Mouse (Mus musculus): Measurements from ENCODE around the gene Pde2a. TPM values are rescaled to one million over a fixed set of nuclear protein-coding genes. Genes with fewer than 3 reads are reported as not detected.

The Pde2a gene
- polyA plus RNA-seq, 1 experiment, result 2.9 TPM

DNA sequence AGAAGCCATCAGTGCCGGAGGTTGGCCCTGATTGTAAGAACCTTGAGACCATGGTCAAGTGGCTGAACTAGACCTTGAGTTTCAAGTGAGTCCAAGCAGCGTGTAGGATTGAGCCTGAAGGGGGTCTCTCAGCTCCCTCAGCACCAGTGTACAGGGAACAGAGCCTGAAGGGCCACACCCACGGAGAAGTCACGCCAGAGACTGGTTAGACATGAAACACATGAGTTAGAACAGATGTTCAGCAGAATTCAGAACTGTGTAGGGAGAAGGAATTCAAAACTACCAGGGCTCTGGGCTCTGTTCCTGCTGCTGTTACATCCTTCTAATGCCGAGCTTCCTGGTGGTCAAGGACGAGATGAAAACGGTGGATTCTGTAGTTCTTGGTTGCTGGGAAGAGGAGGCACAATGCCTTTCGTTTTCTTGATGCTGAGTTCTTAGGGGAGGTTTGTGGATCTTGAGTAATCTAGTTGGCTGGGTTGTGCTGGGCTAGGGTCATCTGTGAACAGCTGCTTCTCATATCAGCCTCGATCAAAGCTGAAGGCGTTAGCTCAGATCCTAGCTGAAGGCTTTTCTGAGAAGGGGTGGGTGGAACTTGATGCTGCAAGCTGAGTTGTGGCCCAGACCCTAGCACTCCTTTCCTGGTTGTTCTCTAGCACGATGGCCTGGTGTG is 11.1 kb upstream of the Pde2a start, which contains the start of gene Gm45837:
Gm45837 (plus strand) TSS at position 620 of the 670 bp plus-strand sequence.
- Histone ChIP-seq H3K27me3 (ENCODE audit: control insufficient read depth, insufficient read depth, low read length, poor library complexity, severe bottlenecking) (no peaks in the 10 kb centered on the region), H3K36me3 (ENCODE audit: control insufficient read depth, insufficient read depth, low read length, poor library complexity, severe bottlenecking) (no peaks in the 10 kb centered on the region), H3K4me1 (ENCODE audit: control insufficient read depth, insufficient read depth, low read length) (no peaks in the 10 kb centered on the region), H3K4me3 (ENCODE audit: low read depth, low read length) (no peak within 1 kb of the TSS), H3K27ac (ENCODE audit: insufficient read depth, low read length) (no peak within 1 kb of the TSS), H3K9ac (ENCODE audit: low read depth, poor library complexity, severe bottlenecking) (no peak within 1 kb of the TSS), H3K9me3 (replicated peaks; ENCODE audit: control insufficient read depth, insufficient read depth, low read length, poor library complexity, severe bottlenecking) (no peaks in the 10 kb centered on the region)
- TF ChIP-seq CTCF (IDR thresholded peaks at IDR 0.05; ENCODE audit: low read depth, low read length) (no peak), POLR2A (IDR thresholded peaks at IDR 0.05; ENCODE audit: insufficient read depth, low read length) (no peak), EP300 (IDR thresholded peaks at IDR 0.05; ENCODE audit: insufficient read depth, low read depth, low read length) (no peak)

DNA sequence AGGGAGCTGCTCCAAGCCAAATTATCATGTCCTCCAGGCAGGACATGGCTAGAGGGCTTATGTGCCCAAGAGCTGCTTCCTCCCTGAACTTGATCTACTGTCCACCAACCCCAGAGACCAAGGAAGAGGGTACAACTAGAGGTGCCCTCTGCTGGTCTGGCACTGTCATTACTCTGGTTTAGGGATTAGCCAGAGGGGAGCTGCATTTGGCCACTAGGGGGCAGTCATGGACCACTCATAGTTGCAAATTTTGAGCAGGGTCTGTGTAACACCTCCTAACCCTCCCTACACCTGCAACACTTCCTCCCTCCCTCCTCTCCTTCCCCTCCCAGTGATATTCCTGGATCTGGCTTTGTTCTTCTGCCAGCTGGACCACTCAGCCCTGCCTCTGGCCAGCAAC is 8.7 kb upstream of the Pde2a start:
- no peaks in the 10 kb centered on the region for H3K4me1 ChIP-seq (ENCODE audit: control insufficient read depth, insufficient read depth, low read length)
- no peaks in the 10 kb centered on the region for H3K36me3 ChIP-seq (ENCODE audit: control insufficient read depth, insufficient read depth, low read length, poor library complexity, severe bottlenecking)
- H3K4me3 ChIP-seq (ENCODE audit: low read depth, low read length), result no peak overlapping the region
- H3K27me3 ChIP-seq (ENCODE audit: control insufficient read depth, insufficient read depth, low read length, poor library complexity, severe bottlenecking), result no peaks in the 10 kb centered on the region
- no peaks in the 10 kb centered on the region for H3K9me3 ChIP-seq (replicated peaks; ENCODE audit: control insufficient read depth, insufficient read depth, low read length, poor library complexity, severe bottlenecking)
- H3K9ac ChIP-seq (ENCODE audit: low read depth, poor library complexity, severe bottlenecking), result no peak overlapping the region
- no peak overlapping the region for H3K27ac ChIP-seq (ENCODE audit: insufficient read depth, low read length)
- TF ChIP-seq CTCF (IDR thresholded peaks at IDR 0.05; ENCODE audit: low read depth, low read length) (peak; percentile 100), EP300 (IDR thresholded peaks at IDR 0.05; ENCODE audit: insufficient read depth, low read depth, low read length) (no peak), POLR2A (IDR thresholded peaks at IDR 0.05; ENCODE audit: insufficient read depth, low read length) (no peak)

DNA sequence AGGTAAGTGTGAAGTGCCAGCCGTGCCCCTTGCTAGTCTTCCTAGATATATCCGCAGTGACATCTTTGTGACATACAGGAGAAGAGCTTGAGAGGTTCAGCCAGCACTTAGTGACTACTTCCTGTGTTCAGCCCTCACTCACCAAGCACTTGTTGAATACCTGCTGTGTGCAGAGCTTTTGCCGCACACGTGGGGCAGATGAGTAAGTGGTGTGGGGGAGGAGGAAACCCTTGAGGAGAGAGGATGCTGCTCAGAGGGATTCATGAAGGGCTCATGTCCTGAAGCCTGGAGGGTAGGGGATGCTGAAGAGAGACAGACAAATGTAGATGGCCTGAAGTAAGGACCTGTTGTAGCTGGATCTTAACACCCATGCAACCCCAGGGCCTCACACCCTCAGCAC is 7.3 kb upstream of the Pde2a start:
- Histone ChIP-seq H3K9ac (ENCODE audit: low read depth, poor library complexity, severe bottlenecking) (no peak overlapping the region), H3K9me3 (replicated peaks; ENCODE audit: control insufficient read depth, insufficient read depth, low read length, poor library complexity, severe bottlenecking) (no peaks in the 10 kb centered on the region), H3K4me3 (ENCODE audit: low read depth, low read length) (no peak overlapping the region), H3K27me3 (ENCODE audit: control insufficient read depth, insufficient read depth, low read length, poor library complexity, severe bottlenecking) (no peaks in the 10 kb centered on the region), H3K4me1 (ENCODE audit: control insufficient read depth, insufficient read depth, low read length) (no peaks in the 10 kb centered on the region), H3K27ac (ENCODE audit: insufficient read depth, low read length) (no peak overlapping the region), H3K36me3 (ENCODE audit: control insufficient read depth, insufficient read depth, low read length, poor library complexity, severe bottlenecking) (no peaks in the 10 kb centered on the region)
- no peak for TF ChIP-seq POLR2A (IDR thresholded peaks at IDR 0.05; ENCODE audit: insufficient read depth, low read length)
- no peak for TF ChIP-seq EP300 (IDR thresholded peaks at IDR 0.05; ENCODE audit: insufficient read depth, low read depth, low read length)
- no peak for TF ChIP-seq CTCF (IDR thresholded peaks at IDR 0.05; ENCODE audit: low read depth, low read length)

DNA sequence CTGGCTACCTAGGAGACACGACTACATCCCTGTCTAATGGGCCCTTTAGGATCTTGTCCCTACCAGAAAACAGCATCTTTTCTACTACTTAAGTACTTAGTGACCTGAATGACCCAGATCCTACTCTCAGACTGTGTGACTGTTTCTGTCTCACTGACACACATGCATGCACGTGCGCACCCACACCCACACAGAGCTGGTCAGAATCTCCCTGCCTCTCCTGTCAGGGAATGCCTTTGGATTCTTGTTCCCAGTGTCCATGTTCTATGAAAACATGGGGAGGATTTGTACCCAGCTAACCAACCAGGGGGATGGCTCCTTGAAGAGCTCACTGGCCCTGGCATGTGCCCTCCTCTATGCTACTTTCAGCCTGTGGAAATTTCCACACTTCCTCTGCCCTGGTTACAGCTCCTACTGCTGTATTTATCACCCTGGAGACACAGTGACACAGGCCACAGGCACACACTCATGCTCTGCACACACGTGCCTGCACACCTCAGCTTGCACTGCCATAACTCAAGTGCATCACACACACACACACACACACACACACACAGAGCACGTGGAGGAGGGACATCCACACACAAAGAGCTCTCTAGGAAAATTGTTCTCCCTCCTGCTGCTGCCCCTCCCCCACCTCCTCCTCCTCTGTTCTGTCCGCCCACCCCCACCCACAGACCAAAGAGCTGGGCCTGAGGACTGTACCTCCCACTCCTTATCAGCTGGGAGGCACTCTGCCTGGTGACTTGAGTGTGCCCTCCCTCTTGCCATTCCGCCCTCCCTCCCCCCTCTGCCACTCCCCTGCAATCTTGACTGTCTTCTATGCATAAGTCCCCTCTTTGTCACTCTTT is 6.6 kb upstream of the Pde2a start:
- H3K9me3 ChIP-seq (replicated peaks; ENCODE audit: control insufficient read depth, insufficient read depth, low read length, poor library complexity, severe bottlenecking), result no peaks in the 10 kb centered on the region
- H3K4me1 ChIP-seq (ENCODE audit: control insufficient read depth, insufficient read depth, low read length), result no peaks in the 10 kb centered on the region
- no peak overlapping the region for H3K9ac ChIP-seq (ENCODE audit: low read depth, poor library complexity, severe bottlenecking)
- no peaks in the 10 kb centered on the region for H3K27me3 ChIP-seq (ENCODE audit: control insufficient read depth, insufficient read depth, low read length, poor library complexity, severe bottlenecking)
- no peak overlapping the region for H3K4me3 ChIP-seq (ENCODE audit: low read depth, low read length)
- no peak overlapping the region for H3K27ac ChIP-seq (ENCODE audit: insufficient read depth, low read length)
- TF ChIP-seq POLR2A (IDR thresholded peaks at IDR 0.05; ENCODE audit: insufficient read depth, low read length) (no peak), CTCF (IDR thresholded peaks at IDR 0.05; ENCODE audit: low read depth, low read length) (no peak), EP300 (IDR thresholded peaks at IDR 0.05; ENCODE audit: insufficient read depth, low read depth, low read length) (no peak)
- no peaks in the 10 kb centered on the region for H3K36me3 ChIP-seq (ENCODE audit: control insufficient read depth, insufficient read depth, low read length, poor library complexity, severe bottlenecking)

DNA sequence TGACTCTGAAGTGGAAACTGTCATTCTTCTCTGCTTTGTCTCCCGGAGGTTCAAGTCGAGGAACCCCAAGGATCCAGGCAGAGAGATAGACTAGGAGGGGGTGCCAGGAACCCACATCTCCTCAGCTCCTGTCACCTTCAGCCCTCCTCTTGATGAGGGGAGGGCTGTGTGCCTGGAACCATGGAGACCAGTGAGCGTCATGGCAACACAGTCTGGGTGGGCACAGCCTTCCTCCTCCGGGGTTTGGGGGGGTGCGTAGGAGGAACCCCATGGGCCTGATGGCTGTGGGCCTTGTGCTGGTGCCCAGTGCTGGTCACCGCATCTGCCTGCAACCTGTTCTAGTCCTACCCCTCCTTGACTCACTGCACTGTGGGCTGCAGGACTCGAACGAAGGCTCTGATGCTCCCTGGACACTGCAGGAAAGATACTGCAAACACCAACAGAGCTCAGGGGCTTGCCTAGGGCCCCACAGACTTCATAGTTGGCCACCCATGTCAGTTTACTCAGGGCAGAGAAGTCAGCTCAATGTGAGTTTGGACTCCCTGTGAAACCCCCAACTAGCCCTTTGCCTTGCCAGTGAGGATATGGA is 5.9 kb upstream of the Pde2a start:
- no peak overlapping the region for H3K27ac ChIP-seq (ENCODE audit: insufficient read depth, low read length)
- H3K27me3 ChIP-seq (ENCODE audit: control insufficient read depth, insufficient read depth, low read length, poor library complexity, severe bottlenecking), result no peaks in the 10 kb centered on the region
- no peak for TF ChIP-seq CTCF (IDR thresholded peaks at IDR 0.05; ENCODE audit: low read depth, low read length)
- no peak for TF ChIP-seq EP300 (IDR thresholded peaks at IDR 0.05; ENCODE audit: insufficient read depth, low read depth, low read length)
- no peak for TF ChIP-seq POLR2A (IDR thresholded peaks at IDR 0.05; ENCODE audit: insufficient read depth, low read length)
- H3K9ac ChIP-seq (ENCODE audit: low read depth, poor library complexity, severe bottlenecking), result no peak overlapping the region
- H3K4me1 ChIP-seq (ENCODE audit: control insufficient read depth, insufficient read depth, low read length), result no peaks in the 10 kb centered on the region
- no peaks in the 10 kb centered on the region for H3K9me3 ChIP-seq (replicated peaks; ENCODE audit: control insufficient read depth, insufficient read depth, low read length, poor library complexity, severe bottlenecking)
- no peaks in the 10 kb centered on the region for H3K36me3 ChIP-seq (ENCODE audit: control insufficient read depth, insufficient read depth, low read length, poor library complexity, severe bottlenecking)
- H3K4me3 ChIP-seq (ENCODE audit: low read depth, low read length), result no peak overlapping the region

All from ES-Bruce4 (cell line).